Mouse (Mus musculus) liver, embryonic 14.5 days (tissue): ENCODE measurements around the gene Ngly1. TPM values are rescaled to one million over a fixed set of nuclear protein-coding genes. Genes with fewer than 3 reads are reported as not detected.

Experiments
- ATAC-seq: fragments of 200-750 bp; cut with Nextera tagmentation; 2 replicates; pipeline ENCODE4 v1.8.0; 2017; ENCODE audit warnings: moderate number of reproducible peaks, mild to moderate bottlenecking, moderate library complexity; ENCODE audit not compliant: insufficient read depth
- DNase-seq, 3 experiments: peaks; one replicate each; pipeline ENCODE4 v3.0.0-alpha.2; 2012 to 2013; ENCODE audit warnings: low read depth in 3 of 3, low spot score in 3 of 3
- H3K27ac ChIP-seq: fragments of 300-500 bp; sonication (generic); 2 replicates; pipeline ENCODE4 v1.5.1; 2014; ENCODE audit warnings: moderate library complexity, mild to moderate bottlenecking, control low read depth, inconsistent platforms
- H3K27me3 ChIP-seq: fragments of 300-500 bp; sonication (generic); 2 replicates; pipeline ENCODE4 v1.6.1; 2014; ENCODE audit warnings: mild to moderate bottlenecking, low read length, moderate library complexity; ENCODE audit not compliant: control insufficient read depth, insufficient read depth
- H3K36me3 ChIP-seq: fragments of 300-500 bp; sonication (generic); replicated peaks from 2 replicates; pipeline ENCODE4 v1.6.1; 2014; ENCODE audit warnings: low read depth; ENCODE audit not compliant: control insufficient read depth, insufficient read depth
- H3K4me1 ChIP-seq, 2 experiments: fragments of 200-500 bp in 1 of 2; fragments of 300-500 bp in 1 of 2; sonication (generic) in 1 of 2; replicated peaks; 2 replicates each; pipeline ENCODE4 v1.6.1; 2012 to 2014; ENCODE audit warnings: antibody characterized with exemption in 1 of 2, inconsistent platforms in 1 of 2, low read length in 1 of 2; ENCODE audit not compliant: control insufficient read depth in 2 of 2, insufficient read depth in 2 of 2
- H3K4me2 ChIP-seq: fragments of 300-500 bp; sonication (generic); 2 replicates; pipeline ENCODE4 v1.6.1; 2014; ENCODE audit warnings: low read depth, mild to moderate bottlenecking, control low read depth, moderate library complexity
- H3K4me3 ChIP-seq, 2 experiments: fragments of 200-500 bp in 1 of 2; fragments of 300-500 bp in 1 of 2; sonication (generic) in 1 of 2; 2 replicates each; pipeline ENCODE4 v1.5.1; 2012 to 2014; ENCODE audit warnings: low read depth in 2 of 2, low read length in 2 of 2, mild to moderate bottlenecking in 2 of 2, control low read depth in 1 of 2, inconsistent platforms in 1 of 2, moderate library complexity in 1 of 2; ENCODE audit not compliant: insufficient read depth in 1 of 2
- H3K9ac ChIP-seq: fragments of 300-500 bp; sonication (generic); replicated peaks from 2 replicates; pipeline ENCODE4 v1.6.1; 2014; ENCODE audit warnings: mild to moderate bottlenecking, control low read depth, moderate library complexity
- H3K9me3 ChIP-seq: fragments of 300-500 bp; sonication (generic); 2 replicates; pipeline ENCODE4 v1.6.1; 2016; ENCODE audit warnings: low read length, mixed read lengths; ENCODE audit not compliant: control insufficient read depth
- CTCF ChIP-seq: IDR thresholded peaks from 2 replicates; pipeline ENCODE4 v1.5.1; 2016; ENCODE audit warnings: antibody characterized with exemption, low read depth, control low read depth
- EP300 ChIP-seq: IDR thresholded peaks from 2 replicates; pipeline ENCODE4 v1.6.1; 2016; ENCODE audit warnings: antibody characterized with exemption, low read depth
- WGBS: fragments of 180-500 bp; shearing (Covaris S2); extraction: QIAGEN DNeasy Blood & Tissue Kit; methylation state at CpG from one replicate; pipeline ENCODE4 v1.1.7; 2014; ENCODE audit not compliant: insufficient replicate concordance; 5-methylcytosine and 5-hydroxymethylcytosine counted together
- polyA plus RNA-seq, 2 experiments: library from polyadenylated mRNA; depleted of rRNA in 1 of 2; stranded (reverse) in 1 of 2; unstranded in 1 of 2; fragments of >200 nt; fragmentation: Nextera tagmentation in 1 of 2; extraction: Ambion mirVana in 1 of 2; gene quantifications; 2 replicates each; pipeline versions ENCODE4 v1.2.1 to v1.2.3; 2012 to 2014

Gene Ngly1
- polyA plus RNA-seq, 2 experiments, result 6.9 to 21.7 TPM

DNA sequence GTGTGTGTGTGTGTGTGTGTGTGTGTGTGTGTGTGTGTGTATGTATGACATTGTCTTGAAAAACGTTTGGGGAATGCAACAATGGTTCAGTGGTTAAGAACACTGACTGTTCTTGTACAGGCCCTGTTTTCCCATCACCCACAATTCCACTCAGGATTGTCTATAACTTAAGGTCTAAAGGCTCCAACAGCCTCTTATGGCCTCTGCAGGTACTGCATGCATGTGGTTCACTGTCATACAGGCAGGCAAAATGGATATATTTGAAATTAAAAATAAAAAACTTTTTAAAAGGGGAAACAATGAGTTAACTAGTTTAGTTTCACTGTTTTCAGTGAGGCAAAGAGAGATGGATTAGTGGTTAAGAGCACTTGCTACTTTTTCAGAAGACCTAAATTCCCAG is 76.1 kb downstream of the Ngly1 start:
- Histone ChIP-seq H3K9ac (no peak overlapping the region), H3K27ac (no peak overlapping the region), H3K27me3 (no peaks in the 10 kb centered on the region), H3K4me1 (no peaks in the 10 kb centered on the region), H3K4me3 (no peak overlapping the region), H3K9me3 (no peaks in the 10 kb centered on the region), H3K4me2 (no peak overlapping the region), H3K36me3 (no peaks in the 10 kb centered on the region)
- WGBS, result 16% methylated on average over 1 of the region's 1 CpGs
- DNase-seq (no peak), ATAC-seq (no peak)
- no peak for TF ChIP-seq EP300
- TF ChIP-seq CTCF, result peak; percentile 26; the same call in 1 of the 2 replicates

DNA sequence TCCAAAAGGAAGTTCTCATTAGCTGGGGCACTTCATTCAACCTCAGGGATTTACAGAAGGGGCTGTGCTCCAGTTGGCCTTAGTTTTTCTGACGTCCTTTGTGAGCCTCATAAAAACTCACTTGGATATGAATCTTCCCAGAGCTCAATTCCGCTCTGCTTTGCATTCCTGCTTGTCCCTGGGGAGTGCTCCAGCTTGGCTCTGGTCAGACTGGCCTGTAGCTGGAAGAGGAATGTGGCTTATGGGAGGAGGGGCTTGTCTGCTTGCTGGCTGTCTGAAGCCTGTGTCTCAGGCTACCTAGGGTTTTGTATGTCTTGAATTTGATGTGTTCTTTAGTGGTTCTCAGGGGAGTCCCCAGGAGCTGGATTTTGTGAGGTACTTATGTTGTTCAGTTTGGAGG is 79.5 kb downstream of the Ngly1 start:
- no peaks in the 10 kb centered on the region for H3K27me3 ChIP-seq
- H3K27ac ChIP-seq, result no peak overlapping the region
- ATAC-seq (no peak), DNase-seq (no peak)
- H3K4me3 ChIP-seq, result no peak overlapping the region
- H3K9me3 ChIP-seq, result no peaks in the 10 kb centered on the region
- no peak overlapping the region for H3K9ac ChIP-seq
- no peaks in the 10 kb centered on the region for H3K36me3 ChIP-seq
- H3K4me1 ChIP-seq, result no peaks in the 10 kb centered on the region
- no peak for TF ChIP-seq EP300
- no peak overlapping the region for H3K4me2 ChIP-seq
- WGBS, result 22% methylated on average over 2 of the region's 2 CpGs

DNA sequence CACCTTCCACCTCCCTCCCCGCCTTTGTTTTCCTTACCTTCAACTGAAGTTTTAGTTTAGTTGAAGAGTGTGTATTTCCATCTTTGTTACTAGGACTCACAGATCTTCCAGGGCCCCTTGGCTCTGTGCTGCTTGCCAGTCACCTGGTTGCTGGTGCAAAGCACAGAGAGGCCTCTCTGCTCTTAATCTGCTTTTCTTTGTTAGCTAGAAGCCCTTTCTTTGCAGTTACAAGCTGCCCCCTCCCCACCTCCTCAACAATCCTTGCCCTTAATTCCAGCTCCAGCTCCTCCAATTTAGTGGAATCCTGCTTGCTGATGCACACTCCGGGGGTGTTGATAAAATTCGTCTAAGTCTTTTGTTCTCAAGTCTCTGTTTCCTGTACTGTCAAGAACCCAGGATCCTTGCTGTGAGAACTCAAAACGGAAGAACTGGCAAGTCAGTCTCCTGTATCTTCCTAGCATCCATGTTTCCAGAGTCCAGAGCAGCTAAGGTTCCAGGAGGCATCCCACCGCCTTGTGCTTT is 79.9 kb downstream of the Ngly1 start:
- 42% methylated on average over 5 of the region's 5 CpGs for WGBS
- TF ChIP-seq EP300 (no peak), CTCF (no peak)
- ATAC-seq (no peak), DNase-seq (no peak)
- H3K27ac ChIP-seq, result no peak overlapping the region
- no peaks in the 10 kb centered on the region for H3K27me3 ChIP-seq
- no peaks in the 10 kb centered on the region for H3K36me3 ChIP-seq
- no peak overlapping the region for H3K4me3 ChIP-seq
- H3K9me3 ChIP-seq, result no peaks in the 10 kb centered on the region
- H3K4me1 ChIP-seq, result no peaks in the 10 kb centered on the region
- no peak overlapping the region for H3K4me2 ChIP-seq
- no peak overlapping the region for H3K9ac ChIP-seq

DNA sequence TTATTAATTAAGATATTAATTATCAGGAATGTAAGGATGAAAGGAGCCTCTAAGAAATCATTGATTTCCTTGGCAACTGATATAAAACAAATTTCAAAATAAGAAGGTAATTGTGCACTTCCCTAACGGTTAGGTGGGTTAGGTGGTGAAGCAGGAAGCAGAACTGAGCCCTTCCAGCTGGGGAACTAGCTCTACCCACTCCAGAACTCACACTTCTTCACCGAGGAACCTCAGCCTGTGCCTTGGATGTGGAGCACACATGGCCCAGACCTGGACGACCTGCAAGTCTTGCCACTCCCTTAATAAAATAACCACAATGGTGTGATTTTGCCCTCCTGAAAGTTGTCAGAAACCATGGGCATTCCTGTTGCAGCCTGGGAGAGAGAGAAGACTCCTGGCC is 80.7 kb downstream of the Ngly1 start:
- Histone ChIP-seq H3K4me3 (no peak overlapping the region), H3K4me2 (no peak overlapping the region), H3K27me3 (no peaks in the 10 kb centered on the region), H3K4me1 (no peaks in the 10 kb centered on the region), H3K9me3 (no peaks in the 10 kb centered on the region), H3K36me3 (no peaks in the 10 kb centered on the region), H3K9ac (no peak overlapping the region), H3K27ac (no peak overlapping the region)
- no peak for DNase-seq
- WGBS, result 33% methylated on average over 3 of the region's 3 CpGs
- TF ChIP-seq EP300 (no peak), CTCF (no peak)
- ATAC-seq, result no peak

DNA sequence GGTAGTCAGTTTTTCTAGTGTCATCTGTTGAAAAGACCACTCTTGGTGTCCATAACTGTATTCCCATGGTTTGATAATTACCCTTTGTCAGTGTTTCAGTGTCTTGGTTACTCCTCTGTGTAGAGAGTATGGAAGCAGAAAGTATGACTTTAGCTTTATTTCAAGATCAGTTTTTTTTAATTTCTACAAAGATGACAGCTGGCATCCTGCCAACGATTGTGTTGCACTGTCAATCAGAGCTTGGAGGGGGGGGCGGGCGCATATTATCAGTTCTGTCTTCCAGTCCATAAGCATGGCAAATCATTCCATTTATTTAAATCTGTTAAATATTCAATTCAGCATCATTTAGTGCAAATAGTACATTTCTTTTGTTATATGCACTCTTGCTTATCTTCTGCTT is 85.2 kb downstream of the Ngly1 start:
- DNase-seq, result no peak
- H3K27me3 ChIP-seq, result no peaks in the 10 kb centered on the region
- H3K27ac ChIP-seq, result no peak overlapping the region
- ATAC-seq, result no peak
- H3K4me3 ChIP-seq, result no peak overlapping the region
- WGBS, result 80% methylated on average over 3 of the region's 3 CpGs
- TF ChIP-seq EP300, result no peak
- no peak for TF ChIP-seq CTCF
- H3K9me3 ChIP-seq, result no peaks in the 10 kb centered on the region
- no peak overlapping the region for H3K4me2 ChIP-seq
- no peak overlapping the region for H3K9ac ChIP-seq
- H3K36me3 ChIP-seq, result no peaks in the 10 kb centered on the region
- H3K4me1 ChIP-seq, result peaks cover 0 to 12% of the 10 kb centered on the region in 2 experiments; a peak in 2 of 4 replicates
